Mouse (Mus musculus) embryonic fibroblast, embryonic 13.5 days (primary cell): ENCODE measurements around the gene Chka. TPM values are rescaled to one million over a fixed set of nuclear protein-coding genes. Genes with fewer than 3 reads are reported as not detected.
A peak's percentile ranks its signal among the peaks of the same experiment; 100 is the strongest.

Experiments used
- H3K27ac ChIP-seq: 2 replicates; pipeline ENCODE4 v1.5.1; 2012; ENCODE audit warnings: low read length, control low read depth, inconsistent platforms; ENCODE audit not compliant: insufficient read depth
- H3K4me1 ChIP-seq: 2 replicates; pipeline ENCODE4 v1.6.1; 2011; ENCODE audit warnings: low read length; ENCODE audit not compliant: control insufficient read depth, insufficient read depth
- H3K4me3 ChIP-seq: 2 replicates; pipeline ENCODE4 v1.5.1; 2011; ENCODE audit warnings: mild to moderate bottlenecking, control low read depth, low read length; ENCODE audit not compliant: insufficient read depth
- CTCF ChIP-seq: IDR thresholded peaks from 2 replicates; pipeline ENCODE4 v1.5.1; 2011; ENCODE audit warnings: mild to moderate bottlenecking, control low read depth, low read length, moderate library complexity, borderline replicate concordance; ENCODE audit not compliant: insufficient read depth
- POLR2A ChIP-seq: IDR thresholded peaks from 2 replicates; pipeline ENCODE4 v1.6.1; 2011; ENCODE audit warnings: low read depth, mild to moderate bottlenecking, control low read depth, low read length, moderate library complexity
- polyA plus RNA-seq: library from polyadenylated mRNA; stranded (reverse); fragments of >200 nt; gene quantifications from 2 replicates; pipeline ENCODE4 v1.2.4, GENCODE M21; 2011; ENCODE audit warnings: low read depth; ENCODE audit not compliant: missing spikeins, insufficient read length

The Chka gene
- polyA plus RNA-seq, 1 experiment, result 65.0 TPM

GRCm38 (mm10) chr19:3935032-3935895, 83.7 kb downstream of the Chka start, which contains the start of gene Unc93b1:
Unc93b1 (plus strand) TSS chr19:3935186.
- peaks cover under 1% of the 10 kb centered on the region; the same call in 1 of the 2 replicates for H3K4me1 ChIP-seq
- H3K4me3 ChIP-seq, result peak within 1 kb of the TSS; percentile 40
- TF ChIP-seq CTCF (no peak), POLR2A (peak; percentile 67)
- no peak within 1 kb of the TSS for H3K27ac ChIP-seq

- no peaks in the 10 kb centered on the region for H3K4me1 ChIP-seq
Observed at GRCm38 (mm10) chr19:3935896-3936850, 84.6 kb downstream of the Chka start.

GRCm38 (mm10) chr19:3942315-3942714, 90.7 kb downstream of the Chka start:
- no peak overlapping the region for H3K4me3 ChIP-seq
- no peak for TF ChIP-seq CTCF
- TF ChIP-seq POLR2A, result no peak
- H3K27ac ChIP-seq, result no peak overlapping the region
- no peaks in the 10 kb centered on the region for H3K4me1 ChIP-seq

More at GRCm38 (mm10) chr19:3935896-3936850, 84.6 kb downstream of the Chka start:
- H3K27ac ChIP-seq, result no peak overlapping the region
- TF ChIP-seq POLR2A, result 0 out of 2 replicates have a peak, but pooled peaks have one; percentile 43
- no peak for TF ChIP-seq CTCF
- peak overlapping the region; percentile 40 for H3K4me3 ChIP-seq

GRCm38 (mm10) chr19:3942986-3943735, 91.6 kb downstream of the Chka start:
- no peak for TF ChIP-seq POLR2A
- TF ChIP-seq CTCF, result no peak
- Histone ChIP-seq H3K27ac (no peak overlapping the region), H3K4me3 (no peak overlapping the region), H3K4me1 (no peaks in the 10 kb centered on the region)

Other genes with a start within 250 kb of the Chka start
- 32.0 and 32.7 TPM in 2 replicates for gene Lrp5, start 165.2 kb upstream of the Chka start, polyA plus RNA-seq
- gene 1810055G02Rik, start 143.5 kb upstream of the Chka start, polyA plus RNA-seq, result 53.5 and 57.9 TPM in 2 replicates
- gene Kmt5b, start 84.4 kb upstream of the Chka start, polyA plus RNA-seq, result 36.9 and 47.1 TPM in 2 replicates
- 56.8 and 60.7 TPM in 2 replicates for gene Tcirg1, start 55.4 kb downstream of the Chka start, polyA plus RNA-seq
- gene Ndufs8, start 61.0 kb downstream of the Chka start, polyA plus RNA-seq, result 97.0 and 108 TPM in 2 replicates
- gene Aldh3b1, start 78.0 kb downstream of the Chka start, polyA plus RNA-seq, result 3.8 and 4.3 TPM in 2 replicates
- gene Unc93b1, start 83.4 kb downstream of the Chka start, polyA plus RNA-seq, result 34.5 and 44.9 TPM in 2 replicates
- not detected in 2 replicates for gene Aldh3b3, start 106.9 kb downstream of the Chka start, polyA plus RNA-seq
- not detected in 2 replicates for gene Aldh3b2, start 120.6 kb downstream of the Chka start, polyA plus RNA-seq
- 4.9 and 7.7 TPM in 2 replicates for gene Acy3, start 134.8 kb downstream of the Chka start, polyA plus RNA-seq
- gene Tbx10, start 141.0 kb downstream of the Chka start, polyA plus RNA-seq, result not detected in 2 replicates
- 18.5 and 19.7 TPM in 2 replicates for gene Nudt8, start 148.8 kb downstream of the Chka start, polyA plus RNA-seq
- 2.1 TPM in 2 replicates for gene Gm49405, start 148.9 kb downstream of the Chka start, polyA plus RNA-seq
- gene Doc2g, start 151.5 kb downstream of the Chka start, polyA plus RNA-seq, result 2.1 and 3.2 TPM in 2 replicates
- 64.3 and 74.1 TPM in 2 replicates for gene Ndufv1, start 161.0 kb downstream of the Chka start, polyA plus RNA-seq
- 225 and 296 TPM in 2 replicates for gene Gstp1, start 186.2 kb downstream of the Chka start, polyA plus RNA-seq
- gene Gstp2, start 194.2 kb downstream of the Chka start, polyA plus RNA-seq, result 1.7 and 3.1 TPM in 2 replicates
- not detected in 2 replicates for gene Gstp3, start 207.8 kb downstream of the Chka start, polyA plus RNA-seq
- gene Cabp2, start 229.8 kb downstream of the Chka start, polyA plus RNA-seq, result not detected in 2 replicates
- 25.1 and 32.1 TPM in 2 replicates for gene Cdk2ap2, start 245.4 kb downstream of the Chka start, polyA plus RNA-seq
- 14.5 and 19.5 TPM in 2 replicates for gene Pitpnm1, start 248.2 kb downstream of the Chka start, polyA plus RNA-seq